Mouse (Mus musculus): ENCODE results near the gene Oxgr1. TPM values are rescaled to one million over a fixed set of nuclear protein-coding genes. Genes with fewer than 3 reads are reported as not detected.

Gene Oxgr1
- polyA plus RNA-seq, 1 experiment from 2014 or later: 9.3 TPM

- Histone ChIP-seq H3K9ac (ENCODE audit: low read depth, low read length) (no peak overlapping the region), H3K27me3 (ENCODE audit: insufficient read depth, low read length) (no peaks in the 10 kb centered on the region), H3K9me3 (replicated peaks; ENCODE audit: low read length) (no peaks in the 10 kb centered on the region), H3K36me3 (ENCODE audit: insufficient read depth, low read length) (no peaks in the 10 kb centered on the region), H3K4me2 (ENCODE audit: low read length) (no peak overlapping the region), H3K4me1 (replicated peaks; ENCODE audit: insufficient read depth, low read length) (no peaks in the 10 kb centered on the region), H3K27ac (no peak overlapping the region), H3K4me3 (replicated peaks; ENCODE audit: low read depth, low read length) (no peak overlapping the region)
- DNase-seq (ENCODE audit: low spot score) (no peak), ATAC-seq (replicated peaks; ENCODE audit: low FRiP score, low read depth) (no peak)
- TF ChIP-seq CTCF (IDR thresholded peaks at IDR 0.05; ENCODE audit: low read depth): no peak
- 62% methylated on average over 5 of the region's 5 CpGs for WGBS
Observed at GRCm38 (mm10) chr14:120075746-120076145, 33.5 kb upstream of the Oxgr1 start.

GRCm38 (mm10) chr14:120074231-120074630, 32.0 kb upstream of the Oxgr1 start:
- Histone ChIP-seq H3K27ac (no peak overlapping the region), H3K4me1 (replicated peaks; ENCODE audit: insufficient read depth, low read length) (no peaks in the 10 kb centered on the region), H3K9me3 (replicated peaks; ENCODE audit: low read length) (no peaks in the 10 kb centered on the region), H3K36me3 (ENCODE audit: insufficient read depth, low read length) (no peaks in the 10 kb centered on the region), H3K27me3 (ENCODE audit: insufficient read depth, low read length) (no peaks in the 10 kb centered on the region), H3K4me2 (ENCODE audit: low read length) (no peak overlapping the region), H3K4me3 (replicated peaks; ENCODE audit: low read depth, low read length) (no peak overlapping the region), H3K9ac (ENCODE audit: low read depth, low read length) (no peak overlapping the region)
- DNase-seq (ENCODE audit: low spot score) (peak; percentile 21), ATAC-seq (replicated peaks; ENCODE audit: low FRiP score, low read depth) (no peak)
- TF ChIP-seq CTCF (IDR thresholded peaks at IDR 0.05; ENCODE audit: low read depth): no peak

GRCm38 (mm10) chr14:120061096-120061495, 18.9 kb upstream of the Oxgr1 start:
- H3K4me1 ChIP-seq (replicated peaks; ENCODE audit: insufficient read depth, low read length): no peaks in the 10 kb centered on the region
- 58% methylated on average over 9 of the region's 9 CpGs for WGBS

GRCm38 (mm10) chr14:120033454-120033853, 8.8 kb downstream of the Oxgr1 start:
- Histone ChIP-seq H3K4me3 (replicated peaks; ENCODE audit: low read depth, low read length) (no peak overlapping the region), H3K27ac (no peak overlapping the region), H3K36me3 (ENCODE audit: insufficient read depth, low read length) (no peaks in the 10 kb centered on the region), H3K9me3 (replicated peaks; ENCODE audit: low read length) (no peaks in the 10 kb centered on the region), H3K4me1 (replicated peaks; ENCODE audit: insufficient read depth, low read length) (no peaks in the 10 kb centered on the region), H3K27me3 (ENCODE audit: insufficient read depth, low read length) (no peaks in the 10 kb centered on the region), H3K4me2 (ENCODE audit: low read length) (no peak overlapping the region), H3K9ac (ENCODE audit: low read depth, low read length) (no peak overlapping the region)
- no peak for ATAC-seq (replicated peaks; ENCODE audit: low FRiP score, low read depth)
- DNase-seq (ENCODE audit: low spot score): no peak
- no peak for TF ChIP-seq CTCF (IDR thresholded peaks at IDR 0.05; ENCODE audit: low read depth)
- 9% methylated on average over 1 of the region's 1 CpGs for WGBS

More at GRCm38 (mm10) chr14:120061096-120061495, 18.9 kb upstream of the Oxgr1 start:
- Histone ChIP-seq H3K4me3 (replicated peaks; ENCODE audit: low read depth, low read length) (no peak overlapping the region), H3K27me3 (ENCODE audit: insufficient read depth, low read length) (no peaks in the 10 kb centered on the region), H3K9me3 (replicated peaks; ENCODE audit: low read length) (no peaks in the 10 kb centered on the region), H3K27ac (no peak overlapping the region), H3K9ac (ENCODE audit: low read depth, low read length) (no peak overlapping the region), H3K36me3 (ENCODE audit: insufficient read depth, low read length) (no peaks in the 10 kb centered on the region), H3K4me2 (ENCODE audit: low read length) (no peak overlapping the region)
- ATAC-seq (replicated peaks; ENCODE audit: low FRiP score, low read depth) (no peak), DNase-seq (ENCODE audit: low spot score) (peak; percentile 74)
- peak; percentile 89 for TF ChIP-seq CTCF (IDR thresholded peaks at IDR 0.05; ENCODE audit: low read depth)

GRCm38 (mm10) chr14:120019948-120020347, 22.3 kb downstream of the Oxgr1 start:
- no peak overlapping the region for H3K4me2 ChIP-seq (ENCODE audit: low read length)
- no peak for DNase-seq (ENCODE audit: low spot score)
- H3K4me3 ChIP-seq (replicated peaks; ENCODE audit: low read depth, low read length): no peak overlapping the region
- H3K9me3 ChIP-seq (replicated peaks; ENCODE audit: low read length): no peaks in the 10 kb centered on the region
- no peak for ATAC-seq (replicated peaks; ENCODE audit: low FRiP score, low read depth)
- WGBS: 71% methylated on average over 2 of the region's 2 CpGs
- no peaks in the 10 kb centered on the region for H3K27me3 ChIP-seq (ENCODE audit: insufficient read depth, low read length)
- H3K9ac ChIP-seq (ENCODE audit: low read depth, low read length): no peak overlapping the region
- no peak for TF ChIP-seq CTCF (IDR thresholded peaks at IDR 0.05; ENCODE audit: low read depth)
- no peak overlapping the region for H3K27ac ChIP-seq
- H3K36me3 ChIP-seq (ENCODE audit: insufficient read depth, low read length): no peaks in the 10 kb centered on the region
- no peaks in the 10 kb centered on the region for H3K4me1 ChIP-seq (replicated peaks; ENCODE audit: insufficient read depth, low read length)

GRCm38 (mm10) chr14:120009969-120010872, 32.0 kb downstream of the Oxgr1 start:
- H3K4me1 ChIP-seq (replicated peaks; ENCODE audit: insufficient read depth, low read length): no peaks in the 10 kb centered on the region
- H3K4me2 ChIP-seq (ENCODE audit: low read length): no peak overlapping the region
- H3K9ac ChIP-seq (ENCODE audit: low read depth, low read length): no peak overlapping the region
- H3K36me3 ChIP-seq (ENCODE audit: insufficient read depth, low read length): no peaks in the 10 kb centered on the region
- TF ChIP-seq CTCF (IDR thresholded peaks at IDR 0.05; ENCODE audit: low read depth): no peak
- WGBS: 51% methylated on average over 11 of the region's 11 CpGs
- H3K9me3 ChIP-seq (replicated peaks; ENCODE audit: low read length): no peaks in the 10 kb centered on the region
- H3K27ac ChIP-seq: no peak overlapping the region
- no peaks in the 10 kb centered on the region for H3K27me3 ChIP-seq (ENCODE audit: insufficient read depth, low read length)
- ATAC-seq (replicated peaks; ENCODE audit: low FRiP score, low read depth): no peak
- no peak overlapping the region for H3K4me3 ChIP-seq (replicated peaks; ENCODE audit: low read depth, low read length)
- DNase-seq (ENCODE audit: low spot score): peak; percentile 58
